Mouse (Mus musculus): ENCODE measurements around the gene Siglecg.

GRCm38 (mm10) chr7:43464864-43465343 is 56.9 kb downstream of the Siglecg start:
- peak; percentile 18; the same call in 1 of the 2 replicates for TF ChIP-seq CTCF (IDR thresholded peaks at IDR 0.05; ENCODE audit: low read depth)
- no peak for TF ChIP-seq EP300 (IDR thresholded peaks at IDR 0.05; ENCODE audit: low read depth)
